Mouse (Mus musculus) limb, embryonic 12.5 days (tissue): Measurements from ENCODE around the gene Higd2a. TPM values are rescaled to one million over a fixed set of nuclear protein-coding genes. Genes with fewer than 3 reads are reported as not detected.

Source experiments
- ATAC-seq: fragments of 200-750 bp; cut with Nextera tagmentation; 2 replicates; pipeline ENCODE4 v1.8.0; 2017; ENCODE audit warnings: low read depth, moderate TSS enrichment; ENCODE audit not compliant: insufficient number of reproducible peaks, insufficient read depth, low FRiP score, low TSS enrichment
- H3K27ac ChIP-seq: fragments of 300-500 bp; sonication (generic); 2 replicates; pipeline ENCODE4 v1.5.1; 2016; ENCODE audit warnings: mild to moderate bottlenecking, moderate library complexity
- H3K27me3 ChIP-seq: fragments of 300-500 bp; sonication (generic); 2 replicates; pipeline ENCODE4 v1.6.1; 2016; ENCODE audit warnings: mild to moderate bottlenecking, moderate library complexity
- H3K36me3 ChIP-seq: fragments of 300-500 bp; sonication (generic); 2 replicates; pipeline ENCODE4 v1.6.1; 2016; ENCODE audit warnings: mild to moderate bottlenecking, moderate library complexity
- H3K4me1 ChIP-seq: fragments of 300-500 bp; sonication (generic); replicated peaks from 2 replicates; pipeline ENCODE4 v1.6.1; 2016
- H3K4me2 ChIP-seq: fragments of 300-500 bp; sonication (generic); 2 replicates; pipeline ENCODE4 v1.6.1; 2016; ENCODE audit warnings: mild to moderate bottlenecking, moderate library complexity
- H3K4me3 ChIP-seq: fragments of 300-500 bp; sonication (generic); replicated peaks from 2 replicates; pipeline ENCODE4 v1.5.1; 2016; ENCODE audit warnings: mild to moderate bottlenecking
- H3K9ac ChIP-seq: fragments of 300-500 bp; sonication (generic); replicated peaks from 2 replicates; pipeline ENCODE4 v1.6.1; 2016; ENCODE audit warnings: mild to moderate bottlenecking, moderate library complexity
- H3K9me3 ChIP-seq: fragments of 300-500 bp; sonication (generic); 2 replicates; pipeline ENCODE4 v1.6.1; 2016; ENCODE audit warnings: mild to moderate bottlenecking, moderate library complexity
- WGBS: fragments of 180-500 bp; shearing (Covaris S2); methylation state at CpG from one replicate; pipeline ENCODE4 v1.1.7; 2016; 5-methylcytosine and 5-hydroxymethylcytosine counted together
- microRNA-seq: library from miRNA; unstranded; fragments of <30 nt; microRNA quantifications from one replicate; pipeline ENCODE4, GENCODE M21; 2017
- polyA plus RNA-seq: library from polyadenylated mRNA; unstranded; fragments of >200 nt; fragmentation: Nextera tagmentation; extraction: Ambion mirVana; gene quantifications from 2 replicates; pipeline ENCODE4 v1.2.1, GENCODE M21; 2016

Higd2a gene
- polyA plus RNA-seq, 1 experiment from 2014 or later = 173 TPM

DNA sequence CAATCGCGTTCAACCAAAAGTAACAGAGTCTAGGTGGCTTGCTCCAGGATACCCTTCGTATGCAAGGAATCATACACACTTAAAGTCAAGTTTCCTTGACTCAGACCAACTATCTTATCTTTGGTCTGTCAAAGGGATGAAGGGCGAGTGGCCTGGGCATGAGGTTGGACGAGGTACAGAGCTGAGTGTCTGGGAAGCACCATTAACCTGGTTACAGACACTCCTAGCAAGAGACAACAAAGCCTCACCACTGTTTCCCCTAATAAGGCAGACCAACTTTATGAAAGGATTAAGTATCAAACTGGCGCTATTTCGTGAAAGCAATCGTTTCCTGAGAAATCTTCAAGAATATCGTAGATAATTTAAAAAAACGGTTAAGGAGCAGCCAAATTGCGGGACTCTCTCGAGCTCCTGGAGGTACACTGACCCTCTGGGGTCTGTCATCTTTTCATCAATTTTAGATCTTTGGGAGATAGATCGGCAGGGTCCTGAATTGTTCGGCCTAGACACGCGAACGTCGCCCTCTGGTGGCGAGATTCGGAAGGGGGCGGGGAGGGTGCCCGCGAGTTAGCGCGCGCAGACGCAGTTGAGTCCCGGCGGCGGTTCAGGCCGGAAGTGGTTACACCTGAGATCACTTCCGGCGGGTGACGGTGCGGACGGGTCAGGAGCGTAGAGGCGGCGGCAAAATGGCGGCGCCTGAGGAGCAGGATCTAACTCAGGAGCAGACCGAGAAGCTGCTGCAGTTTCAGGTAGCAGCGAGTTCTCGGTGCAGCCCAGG is 31.3 kb downstream of the Higd2a start, which contains the start of gene Faf2:
Gene Faf2 (plus strand): TSS at position 630 of the 778 bp plus-strand sequence.
- H3K9me3 ChIP-seq = no peaks in the 10 kb centered on the region
- peaks cover 12% of the 10 kb centered on the region for H3K4me1 ChIP-seq
- H3K4me3 ChIP-seq = peak within 1 kb of the TSS; percentile 92
- no peaks in the 10 kb centered on the region for H3K27me3 ChIP-seq
- peak within 1 kb of the TSS; percentile 89 for H3K9ac ChIP-seq
- peaks cover 13% of the 10 kb centered on the region; the same call in 1 of the 2 replicates for H3K36me3 ChIP-seq
- H3K27ac ChIP-seq = peak within 1 kb of the TSS; percentile 82
- peak within 1 kb of the TSS; percentile 89 for H3K4me2 ChIP-seq
- 11% methylated on average over 44 of the region's 44 CpGs for WGBS
- peak; percentile 94 for ATAC-seq

DNA sequence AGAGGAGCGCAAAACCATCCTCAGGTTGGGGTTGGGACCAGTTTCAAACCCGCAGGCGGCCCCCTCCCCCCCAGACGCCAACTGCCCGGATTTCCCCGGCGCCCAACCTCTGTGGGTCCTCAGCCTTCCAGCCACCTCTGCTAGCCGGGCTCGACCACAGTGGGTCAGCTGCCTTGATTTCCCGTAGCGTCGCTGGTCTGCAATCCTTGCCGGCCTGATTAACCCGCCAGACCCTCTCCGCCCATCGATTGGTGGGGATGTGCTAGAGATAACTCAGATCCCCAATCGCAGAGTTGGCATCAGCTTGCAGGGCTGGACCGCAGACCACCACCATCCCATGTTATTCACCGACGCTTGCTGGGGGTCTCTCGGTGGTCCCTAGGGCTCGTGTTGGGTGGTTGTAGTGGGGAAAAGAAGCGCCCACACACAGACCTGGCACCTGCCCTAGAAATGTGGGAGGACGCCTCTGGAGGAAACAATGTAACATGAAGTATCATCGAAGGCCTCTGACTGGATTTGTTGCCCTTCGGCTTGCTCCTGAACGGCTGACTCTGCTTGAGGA is 32.0 kb downstream of the Higd2a start:
- Histone ChIP-seq H3K27me3 (no peaks in the 10 kb centered on the region), H3K4me2 (peak overlapping the region; percentile 89), H3K4me1 (peaks cover 12% of the 10 kb centered on the region), H3K36me3 (peaks cover 13% of the 10 kb centered on the region; the same call in 1 of the 2 replicates), H3K9me3 (no peaks in the 10 kb centered on the region), H3K4me3 (peak overlapping the region; percentile 92), H3K27ac (peak overlapping the region; percentile 82), H3K9ac (peak overlapping the region; percentile 89)
- 1% methylated on average over 27 of the region's 27 CpGs for WGBS
- peak; percentile 55 for ATAC-seq

DNA sequence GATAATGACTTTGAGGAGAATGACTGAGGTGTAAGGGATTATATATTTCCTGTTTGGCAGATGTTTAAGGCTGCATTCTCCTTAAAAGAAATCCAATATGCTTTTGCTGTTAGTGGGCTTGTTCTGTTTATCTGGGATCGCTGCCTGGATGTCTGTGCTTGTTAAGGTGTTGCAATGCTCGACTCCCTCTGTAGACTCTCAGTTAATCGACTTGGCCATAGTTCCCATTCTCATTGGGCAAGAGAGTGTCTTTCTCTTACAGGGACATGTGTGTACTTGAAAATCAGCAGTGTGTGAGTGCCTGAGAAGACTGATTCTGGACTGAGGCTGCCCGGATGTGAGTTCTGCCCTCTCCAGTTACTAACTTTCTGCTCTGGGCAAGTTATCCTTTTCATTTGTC is 39.1 kb downstream of the Higd2a start:
- H3K4me1 ChIP-seq = no peaks in the 10 kb centered on the region; the same call in 1 of the 2 replicates
- no peak for ATAC-seq
- no peaks in the 10 kb centered on the region for H3K27me3 ChIP-seq
- H3K36me3 ChIP-seq = peaks cover 39% of the 10 kb centered on the region
- no peaks in the 10 kb centered on the region for H3K9me3 ChIP-seq
- 85% methylated on average over 4 of the region's 4 CpGs for WGBS
- H3K9ac ChIP-seq = no peak overlapping the region
- no peak overlapping the region for H3K4me3 ChIP-seq
- no peak overlapping the region for H3K4me2 ChIP-seq
- no peak overlapping the region for H3K27ac ChIP-seq

GRCm38 (mm10) chr13:54632731-54633277 is 42.8 kb downstream of the Higd2a start:
- H3K4me3 ChIP-seq = no peak overlapping the region
- no peak overlapping the region for H3K27ac ChIP-seq
- no peak for ATAC-seq
- no peaks in the 10 kb centered on the region for H3K9me3 ChIP-seq
- H3K4me2 ChIP-seq = no peak overlapping the region
- H3K27me3 ChIP-seq = no peaks in the 10 kb centered on the region
- H3K36me3 ChIP-seq = peaks cover 54% of the 10 kb centered on the region
- no peak overlapping the region for H3K9ac ChIP-seq
- 83% methylated on average over 3 of the region's 3 CpGs for WGBS
- H3K4me1 ChIP-seq = no peaks in the 10 kb centered on the region

DNA sequence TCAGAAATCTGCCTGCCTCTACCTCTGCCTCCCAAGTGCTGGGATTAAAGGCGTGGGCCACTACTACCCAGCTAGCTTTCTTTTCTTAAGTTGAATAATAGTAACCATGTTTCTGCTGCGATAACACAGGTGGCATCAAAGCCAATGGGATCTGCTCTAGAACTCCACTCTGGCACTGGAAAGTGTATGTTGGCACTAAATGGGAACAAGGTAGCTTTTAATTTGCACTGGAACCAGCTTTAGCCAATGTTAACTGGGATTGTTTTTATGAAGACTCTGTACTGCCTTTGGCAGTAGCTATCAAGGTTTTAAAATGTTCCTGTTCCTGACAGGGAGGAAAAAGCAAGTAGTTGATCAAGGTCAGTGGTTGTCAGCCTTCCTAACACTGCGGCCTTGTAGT is 45.0 kb downstream of the Higd2a start:
- no peak for ATAC-seq
- H3K4me2 ChIP-seq = no peak overlapping the region
- H3K4me1 ChIP-seq = no peaks in the 10 kb centered on the region
- H3K9ac ChIP-seq = no peak overlapping the region
- peaks cover 68% of the 10 kb centered on the region for H3K36me3 ChIP-seq
- 94% methylated on average over 3 of the region's 3 CpGs for WGBS
- H3K27me3 ChIP-seq = no peaks in the 10 kb centered on the region
- no peak overlapping the region for H3K4me3 ChIP-seq
- no peaks in the 10 kb centered on the region for H3K9me3 ChIP-seq
- H3K27ac ChIP-seq = no peak overlapping the region

Small RNA genes lying within 50 kb of the gene (microRNA-seq; reads per million reads assigned to microRNA genes)
- gene Gm24195 = not detected

Other genes with a start within 250 kb of the Higd2a start
- gene Cplx2, start 218.9 kb upstream of the Higd2a start, polyA plus RNA-seq = 3.0 and 3.1 TPM in 2 replicates
- 145 and 151 TPM in 2 replicates for gene Thoc3, start 121.4 kb upstream of the Higd2a start, polyA plus RNA-seq
- 18.5 and 19.9 TPM in 2 replicates for gene Simc1, start 86.4 kb upstream of the Higd2a start, polyA plus RNA-seq
- gene 4833439L19Rik, start 24.8 kb upstream of the Higd2a start, polyA plus RNA-seq = 151 and 155 TPM in 2 replicates
- 38.8 and 39.6 TPM in 2 replicates for gene Arl10, start 15.2 kb upstream of the Higd2a start, polyA plus RNA-seq
- gene Nop16, start 117 bp upstream of the Higd2a start, polyA plus RNA-seq = 87.5 and 90.1 TPM in 2 replicates
- 17.2 and 18.2 TPM in 2 replicates for gene Cltb, start 21.1 kb downstream of the Higd2a start, polyA plus RNA-seq
- 88.8 and 94.4 TPM in 2 replicates for gene Faf2, start 31.6 kb downstream of the Higd2a start, polyA plus RNA-seq
- gene Rnf44, start 103.7 kb downstream of the Higd2a start, polyA plus RNA-seq = 70.0 and 71.8 TPM in 2 replicates
- gene Cdhr2, start 111.3 kb downstream of the Higd2a start, polyA plus RNA-seq = 0.05 and 0.08 TPM in 2 replicates
- 0.45 and 0.51 TPM in 2 replicates for gene Gprin1, start 159.7 kb downstream of the Higd2a start, polyA plus RNA-seq
- gene Sncb, start 176.4 kb downstream of the Higd2a start, polyA plus RNA-seq = not detected in 2 replicates
- not detected in 2 replicates for gene Eif4e1b, start 193.8 kb downstream of the Higd2a start, polyA plus RNA-seq
- 3.8 and 4.1 TPM in 2 replicates for gene Tspan17, start 199.2 kb downstream of the Higd2a start, polyA plus RNA-seq